Mouse (Mus musculus): ENCODE measurements around the gene Itgb3. TPM values are rescaled to one million over a fixed set of nuclear protein-coding genes. Genes with fewer than 3 reads are reported as not detected.

Gene Itgb3
- polyA plus RNA-seq, 1 experiment from 2014 or later, result 4.7 TPM

DNA sequence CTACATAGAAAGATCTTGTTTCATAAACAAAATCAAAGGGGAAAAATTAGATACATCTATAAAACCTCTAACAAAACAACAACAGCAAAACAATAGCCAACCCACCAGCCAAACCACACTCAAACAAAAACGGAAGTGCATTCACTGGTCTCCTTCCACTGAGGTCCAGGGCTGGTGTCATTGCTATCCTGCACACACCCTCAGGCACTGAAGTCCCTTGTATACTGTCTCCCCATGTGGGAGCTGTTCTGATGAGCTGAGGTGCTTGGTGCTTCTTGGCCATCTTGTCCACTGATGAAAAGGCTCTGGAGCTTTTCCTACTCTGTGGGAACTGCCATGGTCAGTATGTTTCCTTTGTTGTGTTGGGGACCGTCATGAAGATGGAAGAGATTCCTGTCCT, 19.3 kb upstream of the Itgb3 start:
- Histone ChIP-seq H3K27me3 (ENCODE audit: low read depth, poor library complexity, severe bottlenecking) (no peaks in the 10 kb centered on the region), H3K4me3 (no peak overlapping the region), H3K4me1 (no peaks in the 10 kb centered on the region), H3K36me3 (no peaks in the 10 kb centered on the region), H3K27ac (replicated peaks) (no peak overlapping the region), H3K9me3 (replicated peaks) (0 out of 2 replicates have a peak, but pooled peaks cover 6% of the 10 kb centered on the region)
- 92% methylated on average over 2 of the region's 2 CpGs for WGBS
- DNase-seq (ENCODE audit: low spot score), result no peak

DNA sequence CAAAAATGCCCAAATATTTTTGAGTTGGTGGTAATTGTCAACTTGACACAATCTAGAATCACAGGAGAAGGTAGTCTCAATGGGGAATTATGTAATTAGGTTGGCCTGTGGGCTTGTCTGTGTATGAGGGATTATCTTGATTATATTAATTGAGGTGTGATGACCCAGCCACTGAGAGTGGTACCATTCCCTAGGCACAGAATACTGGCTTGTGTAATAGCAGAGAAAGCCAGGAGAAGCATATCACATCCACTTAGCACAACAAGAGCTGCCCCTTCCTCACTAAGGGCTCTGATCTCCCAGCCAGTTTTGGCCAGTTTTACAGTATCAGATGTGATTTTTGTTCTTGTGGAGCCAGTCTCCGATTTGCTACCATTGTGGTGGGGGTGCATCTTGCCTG, 18.2 kb upstream of the Itgb3 start:
- Histone ChIP-seq H3K27ac (replicated peaks) (no peak overlapping the region), H3K27me3 (ENCODE audit: low read depth, poor library complexity, severe bottlenecking) (no peaks in the 10 kb centered on the region), H3K9me3 (replicated peaks) (0 out of 2 replicates have a peak, but pooled peaks cover 6% of the 10 kb centered on the region), H3K4me1 (no peaks in the 10 kb centered on the region), H3K4me3 (no peak overlapping the region), H3K36me3 (no peaks in the 10 kb centered on the region)
- WGBS, result 72% methylated on average over 1 of the region's 1 CpGs
- DNase-seq (ENCODE audit: low spot score), result no peak

DNA sequence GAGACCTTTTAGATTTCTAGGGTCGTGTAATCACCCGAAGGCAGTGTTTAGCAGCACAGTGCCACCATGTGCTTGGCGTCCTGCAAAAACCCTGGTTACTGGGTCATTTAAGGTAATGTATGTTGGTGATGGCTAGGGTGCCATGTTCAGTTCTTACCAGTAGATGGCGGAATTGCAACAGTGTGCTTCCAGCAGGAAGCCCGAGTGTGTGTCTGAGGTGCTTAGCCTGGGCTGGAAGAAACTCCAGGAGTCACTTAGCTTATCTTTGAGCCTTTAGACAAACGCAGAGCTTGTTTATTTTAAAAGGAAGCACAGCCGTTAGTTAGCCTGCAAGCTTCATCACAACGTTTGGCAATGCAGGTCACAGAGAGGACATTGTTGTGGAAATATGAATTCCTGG, 17.7 kb upstream of the Itgb3 start:
- peak; percentile 78 for DNase-seq (ENCODE audit: low spot score)
- H3K9me3 ChIP-seq (replicated peaks), result 0 out of 2 replicates have a peak, but pooled peaks cover 6% of the 10 kb centered on the region
- no peaks in the 10 kb centered on the region for H3K4me1 ChIP-seq
- H3K36me3 ChIP-seq, result no peaks in the 10 kb centered on the region
- no peaks in the 10 kb centered on the region for H3K27me3 ChIP-seq (ENCODE audit: low read depth, poor library complexity, severe bottlenecking)
- H3K27ac ChIP-seq (replicated peaks), result no peak overlapping the region
- WGBS, result 5% methylated on average over 8 of the region's 8 CpGs
- no peak overlapping the region for H3K4me3 ChIP-seq

DNA sequence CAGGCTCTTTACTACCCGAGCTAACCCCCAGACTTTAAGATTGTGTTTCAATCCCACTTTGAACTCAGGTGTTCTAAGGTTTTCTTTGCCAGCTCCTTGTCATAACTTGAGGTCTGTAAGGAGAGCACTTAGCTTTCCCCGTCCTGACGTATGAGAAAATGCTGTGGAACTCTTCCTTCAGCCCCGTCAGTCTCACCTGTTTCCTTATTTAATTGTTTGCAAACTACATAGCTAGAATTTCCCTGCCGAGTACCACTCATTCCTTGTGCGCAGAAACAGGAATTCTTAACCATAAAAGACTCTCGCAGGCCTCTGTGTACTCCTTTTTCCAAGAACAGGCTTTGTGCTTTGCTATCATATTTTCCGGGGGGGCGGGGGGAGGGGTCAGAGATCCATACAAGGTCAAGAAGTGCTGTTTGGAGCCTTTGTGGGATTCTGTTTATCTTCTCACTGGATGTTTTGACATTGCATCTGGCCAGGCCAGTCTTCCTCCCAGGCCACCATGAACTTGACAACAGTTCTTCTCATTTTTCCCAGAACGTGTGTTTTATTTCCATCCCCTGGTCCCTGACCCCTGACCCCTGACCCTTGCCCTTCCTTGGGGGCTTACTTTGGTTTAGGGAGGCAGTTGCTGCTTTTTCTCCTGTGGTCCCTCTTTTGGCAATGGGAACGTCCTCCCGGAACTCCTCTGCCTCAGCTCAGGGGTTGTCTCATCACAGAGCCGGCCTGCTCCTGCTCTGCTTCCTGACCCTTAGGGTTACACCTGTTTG, 15.5 kb upstream of the Itgb3 start:
- 73% methylated on average over 13 of the region's 13 CpGs for WGBS
- Histone ChIP-seq H3K9me3 (replicated peaks) (0 out of 2 replicates have a peak, but pooled peaks cover 6% of the 10 kb centered on the region), H3K4me1 (no peaks in the 10 kb centered on the region), H3K27ac (replicated peaks) (no peak overlapping the region), H3K36me3 (no peaks in the 10 kb centered on the region), H3K4me3 (no peak overlapping the region), H3K27me3 (ENCODE audit: low read depth, poor library complexity, severe bottlenecking) (no peaks in the 10 kb centered on the region)
- DNase-seq (ENCODE audit: low spot score), result no peak

DNA sequence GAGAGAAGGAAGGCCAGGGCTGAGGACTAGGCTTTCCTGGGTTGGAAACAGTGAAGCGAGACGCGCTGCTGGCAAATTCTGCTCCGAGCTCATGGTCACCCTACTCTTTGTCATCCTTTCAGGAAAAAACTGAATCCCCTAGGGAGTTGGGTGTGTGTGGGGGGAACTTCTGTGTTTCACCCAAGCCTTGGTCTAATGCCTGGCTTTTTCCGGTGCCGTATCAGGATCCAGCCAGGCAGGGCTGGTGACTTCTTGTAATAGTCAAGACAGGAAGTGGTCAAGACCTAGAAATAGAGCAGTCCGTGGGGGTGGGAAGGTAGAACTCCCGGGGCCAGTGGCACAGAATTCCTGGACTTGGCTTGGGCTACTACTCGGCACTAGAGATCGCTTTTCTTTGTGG, 11.4 kb upstream of the Itgb3 start:
- no peak overlapping the region for H3K27ac ChIP-seq (replicated peaks)
- no peaks in the 10 kb centered on the region for H3K36me3 ChIP-seq
- peaks cover 6% of the 10 kb centered on the region for H3K4me1 ChIP-seq
- H3K4me3 ChIP-seq, result no peak overlapping the region
- H3K27me3 ChIP-seq (ENCODE audit: low read depth, poor library complexity, severe bottlenecking), result no peaks in the 10 kb centered on the region
- 83% methylated on average over 10 of the region's 10 CpGs for WGBS
- no peak for DNase-seq (ENCODE audit: low spot score)
- no peaks in the 10 kb centered on the region for H3K9me3 ChIP-seq (replicated peaks)

DNA sequence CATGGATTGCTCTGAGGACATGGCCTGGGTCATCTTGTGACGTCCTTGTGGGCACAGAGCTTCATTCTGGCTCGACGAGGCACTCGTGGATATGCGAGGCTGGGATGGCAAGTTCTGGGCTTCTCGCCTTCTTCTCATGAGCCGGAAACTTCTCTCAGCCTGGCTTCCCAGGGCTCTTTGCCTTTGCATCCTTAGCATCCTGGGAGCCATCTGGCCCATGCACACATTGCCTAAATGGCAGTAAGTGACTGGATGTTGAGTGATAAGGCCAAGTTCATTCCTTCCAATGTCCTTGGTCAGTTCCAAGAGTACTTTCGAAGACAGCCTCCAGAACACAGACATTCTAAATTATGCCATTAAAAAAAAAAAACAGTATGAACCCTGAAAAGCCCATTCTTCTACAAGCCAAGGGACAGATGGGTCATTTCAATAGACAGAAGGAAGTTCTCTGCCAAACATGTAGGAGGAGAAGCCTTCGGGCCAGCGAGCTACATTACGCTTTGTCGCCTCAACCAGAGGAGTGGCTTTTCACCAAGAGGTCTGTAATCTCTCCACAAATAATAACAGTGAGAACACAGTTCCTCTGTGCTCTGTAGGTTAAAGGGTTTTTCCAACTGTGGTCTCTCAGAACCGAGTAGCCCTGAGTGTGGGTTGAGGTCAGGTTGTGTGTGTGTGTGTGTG, 8.4 kb upstream of the Itgb3 start:
- Histone ChIP-seq H3K9me3 (replicated peaks) (no peaks in the 10 kb centered on the region), H3K36me3 (no peaks in the 10 kb centered on the region), H3K4me1 (peaks cover 8% of the 10 kb centered on the region), H3K4me3 (no peak overlapping the region), H3K27ac (replicated peaks) (no peak overlapping the region), H3K27me3 (ENCODE audit: low read depth, poor library complexity, severe bottlenecking) (peaks cover 4% of the 10 kb centered on the region; the same call in 1 of the 2 replicates)
- WGBS, result 90% methylated on average over 13 of the region's 13 CpGs
- no peak for DNase-seq (ENCODE audit: low spot score)

DNA sequence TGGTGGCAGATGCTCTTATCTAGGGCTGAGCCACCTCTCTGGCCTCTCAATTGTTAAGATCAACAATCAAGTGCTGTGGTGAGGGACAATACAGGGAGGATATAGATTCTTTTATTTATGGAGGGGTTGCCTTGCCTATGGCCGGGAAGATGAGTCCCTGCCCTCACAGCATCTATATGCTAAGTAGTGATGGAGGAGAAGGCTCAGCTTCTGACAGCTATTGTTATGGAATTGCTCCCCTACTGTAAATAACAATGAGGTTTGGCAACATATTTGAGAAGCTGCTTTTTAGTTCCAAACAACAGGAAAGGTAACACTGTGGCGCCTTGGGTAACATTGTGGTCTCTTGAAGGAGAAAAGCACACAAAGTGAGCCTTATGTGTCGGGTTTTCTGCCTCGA, 7.1 kb upstream of the Itgb3 start:
- H3K4me3 ChIP-seq, result no peak overlapping the region
- no peak for DNase-seq (ENCODE audit: low spot score)
- peaks cover 17% of the 10 kb centered on the region for H3K27me3 ChIP-seq (ENCODE audit: low read depth, poor library complexity, severe bottlenecking)
- H3K36me3 ChIP-seq, result no peaks in the 10 kb centered on the region
- no peaks in the 10 kb centered on the region for H3K9me3 ChIP-seq (replicated peaks)
- 47% methylated on average over 4 of the region's 4 CpGs for WGBS
- H3K27ac ChIP-seq (replicated peaks), result no peak overlapping the region
- H3K4me1 ChIP-seq, result peaks cover 16% of the 10 kb centered on the region

DNA sequence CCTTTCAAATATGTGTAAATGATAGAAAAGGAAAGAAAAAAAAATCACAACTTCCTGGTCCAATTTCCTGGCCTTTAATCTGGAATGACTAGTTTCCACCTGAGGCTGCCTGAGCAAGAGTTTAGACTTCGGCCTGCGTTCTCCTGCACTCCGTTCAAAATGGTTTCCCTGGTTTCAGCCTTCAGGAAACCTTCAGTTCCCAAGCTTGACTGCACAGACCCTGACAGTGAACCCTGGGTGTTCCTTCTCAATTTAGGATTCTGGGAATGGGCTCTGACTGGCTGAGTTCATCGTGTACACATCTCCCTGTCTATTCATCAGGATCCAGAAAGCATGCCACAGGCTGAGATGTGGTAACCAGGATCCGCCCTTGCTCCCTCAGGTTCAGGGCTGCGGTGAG, 3.6 kb upstream of the Itgb3 start:
- peaks cover 52% of the 10 kb centered on the region for H3K27me3 ChIP-seq (ENCODE audit: low read depth, poor library complexity, severe bottlenecking)
- H3K36me3 ChIP-seq, result no peaks in the 10 kb centered on the region
- no peak overlapping the region for H3K4me3 ChIP-seq
- H3K27ac ChIP-seq (replicated peaks), result no peak overlapping the region
- H3K9me3 ChIP-seq (replicated peaks), result no peaks in the 10 kb centered on the region
- 44% methylated on average over 6 of the region's 6 CpGs for WGBS
- H3K4me1 ChIP-seq, result peaks cover 29% of the 10 kb centered on the region
- DNase-seq (ENCODE audit: low spot score), result no peak

DNA sequence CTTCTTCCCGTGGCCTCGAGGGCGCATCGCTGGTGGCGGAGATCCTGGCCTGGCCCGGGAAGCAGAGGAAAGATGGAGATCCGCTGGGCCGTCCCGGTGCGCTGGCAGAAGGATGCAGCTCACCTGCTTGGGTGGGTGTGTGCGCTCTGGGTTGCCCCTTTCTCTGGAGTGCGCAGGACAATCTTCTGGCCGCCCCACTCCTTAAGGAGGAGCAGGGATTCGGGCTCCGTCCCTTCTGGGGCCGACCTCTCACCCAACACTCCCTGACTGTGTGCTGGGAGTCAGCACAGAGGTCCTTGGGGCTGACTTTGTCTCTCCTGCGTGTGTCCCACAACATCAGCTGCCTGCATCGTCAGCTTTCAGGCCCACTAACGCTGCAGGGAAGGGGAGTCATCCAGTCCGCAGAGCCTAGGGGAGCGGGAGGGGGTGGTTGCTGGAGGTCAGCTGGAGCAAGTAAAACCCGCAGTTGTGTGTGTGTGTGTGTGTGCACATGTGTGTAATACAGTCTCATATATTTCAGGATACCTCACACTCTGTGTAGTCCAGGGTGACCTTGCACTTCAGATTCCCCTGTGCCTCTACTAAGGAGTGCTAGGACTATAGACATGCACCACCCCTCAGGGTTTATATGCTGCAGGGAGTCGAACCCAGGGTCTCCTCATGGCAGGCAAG, 585 bp downstream of the Itgb3 start:
- Histone ChIP-seq H3K4me1 (peaks cover 23% of the 10 kb centered on the region), H3K9me3 (replicated peaks) (no peaks in the 10 kb centered on the region), H3K4me3 (peak overlapping the region; percentile 65), H3K36me3 (no peaks in the 10 kb centered on the region), H3K27ac (replicated peaks) (peak overlapping the region; percentile 53; the same call in 1 of the 2 replicates), H3K27me3 (ENCODE audit: low read depth, poor library complexity, severe bottlenecking) (peaks cover 77% of the 10 kb centered on the region)
- no peak for DNase-seq (ENCODE audit: low spot score)
- 3% methylated on average over 23 of the region's 23 CpGs for WGBS

DNA sequence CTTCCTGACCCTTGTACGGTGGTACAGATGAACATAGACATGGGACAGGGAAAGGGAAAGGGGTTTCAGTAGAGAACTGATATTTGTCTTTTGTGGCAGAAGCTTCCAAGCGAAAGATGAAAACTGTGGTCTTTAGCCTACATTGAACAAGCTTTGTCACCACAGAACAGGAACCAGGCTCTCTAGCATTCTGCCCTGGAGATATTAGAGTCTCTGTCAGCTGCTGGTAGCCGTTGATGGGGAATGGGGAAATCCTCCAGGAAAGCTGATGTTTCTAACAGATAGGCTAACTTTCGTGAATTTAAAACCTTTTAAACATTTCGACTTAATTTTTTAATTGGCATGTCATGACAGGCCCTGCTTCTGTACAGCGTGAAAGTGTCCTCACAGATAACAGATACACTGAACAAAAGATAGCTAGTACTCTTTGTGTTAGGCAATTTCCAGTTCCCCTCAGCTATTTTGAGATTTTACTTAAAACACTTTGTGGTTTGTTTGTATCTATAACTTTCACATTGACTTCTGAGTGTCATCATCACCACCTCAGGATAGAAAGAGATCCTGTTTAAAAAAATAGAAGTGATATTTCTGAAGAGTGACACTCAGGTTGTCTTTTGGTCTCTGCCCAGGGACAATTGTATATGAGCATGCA, 1.4 kb downstream of the Itgb3 start:
- Histone ChIP-seq H3K27me3 (ENCODE audit: low read depth, poor library complexity, severe bottlenecking) (peaks cover 75% of the 10 kb centered on the region), H3K27ac (replicated peaks) (no peak overlapping the region)
- WGBS, result 70% methylated on average over 6 of the region's 6 CpGs

DNA sequence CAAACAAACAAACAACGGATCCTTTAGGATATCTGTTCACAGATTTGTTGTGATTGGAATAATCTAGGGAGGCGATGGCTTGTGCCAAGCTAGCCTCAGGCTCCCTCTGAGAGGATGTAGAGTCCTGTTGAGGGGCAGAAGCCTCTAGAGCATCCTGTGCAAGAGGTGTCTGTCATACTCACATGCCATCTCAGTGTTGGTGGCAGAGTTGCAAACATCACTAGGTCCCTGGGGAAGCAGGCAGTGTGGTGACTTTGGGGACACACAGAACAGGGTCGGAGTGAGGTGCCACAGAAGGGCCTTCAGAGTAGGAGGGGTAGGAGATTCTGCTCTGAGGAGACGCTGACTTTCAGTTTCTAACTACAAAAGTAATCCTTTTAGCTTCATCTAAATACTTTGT, 1.9 kb downstream of the Itgb3 start:
- H3K9me3 ChIP-seq (replicated peaks), result no peaks in the 10 kb centered on the region
- peaks cover 69% of the 10 kb centered on the region for H3K27me3 ChIP-seq (ENCODE audit: low read depth, poor library complexity, severe bottlenecking)
- DNase-seq (ENCODE audit: low spot score), result no peak
- H3K27ac ChIP-seq (replicated peaks), result no peak overlapping the region
- WGBS, result 48% methylated on average over 4 of the region's 4 CpGs
- peaks cover 17% of the 10 kb centered on the region for H3K4me1 ChIP-seq
- H3K36me3 ChIP-seq, result no peaks in the 10 kb centered on the region
- H3K4me3 ChIP-seq, result no peak overlapping the region

More for the DNA sequence above, 1.4 kb downstream of the Itgb3 start:
- Histone ChIP-seq H3K4me1 (peaks cover 23% of the 10 kb centered on the region), H3K36me3 (no peaks in the 10 kb centered on the region), H3K9me3 (replicated peaks) (no peaks in the 10 kb centered on the region), H3K4me3 (no peak overlapping the region)
- DNase-seq (ENCODE audit: low spot score), result no peak

DNA sequence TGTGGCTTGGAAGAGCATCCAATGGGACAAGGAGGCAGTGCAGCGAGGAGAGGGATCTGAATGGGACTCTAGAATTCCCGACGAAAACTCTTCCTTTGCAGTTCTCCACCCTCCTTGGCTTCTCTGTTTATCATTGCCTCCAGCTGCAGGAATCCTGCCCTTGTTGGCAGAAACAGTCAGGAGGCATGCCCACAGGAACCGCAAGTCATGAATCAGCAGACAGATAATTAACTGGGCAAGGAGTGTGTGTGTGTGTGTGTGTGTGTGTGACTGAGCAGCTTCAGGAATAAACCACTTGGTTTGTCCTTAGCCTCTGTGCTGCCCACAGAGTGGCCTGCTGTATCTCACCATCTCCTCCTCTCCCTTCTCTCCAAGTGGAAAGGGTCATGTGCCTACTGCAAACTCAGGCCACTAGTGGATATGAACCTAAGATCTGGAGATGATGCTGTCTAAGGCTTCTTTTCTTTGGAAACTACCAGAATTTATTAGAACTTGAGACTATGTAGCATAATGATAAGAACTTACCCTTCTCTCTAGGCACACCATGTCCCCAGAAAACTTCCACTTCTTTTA, 3.9 kb downstream of the Itgb3 start:
- no peak overlapping the region for H3K27ac ChIP-seq (replicated peaks)
- no peaks in the 10 kb centered on the region for H3K36me3 ChIP-seq
- DNase-seq (ENCODE audit: low spot score), result no peak
- H3K9me3 ChIP-seq (replicated peaks), result no peaks in the 10 kb centered on the region
- H3K27me3 ChIP-seq (ENCODE audit: low read depth, poor library complexity, severe bottlenecking), result peaks cover 50% of the 10 kb centered on the region
- peaks cover 15% of the 10 kb centered on the region for H3K4me1 ChIP-seq
- no peak overlapping the region for H3K4me3 ChIP-seq
- WGBS, result 62% methylated on average over 4 of the region's 4 CpGs

Measured in midbrain, embryonic 10.5 days (tissue).